Comparison of ENCODE assay signal across 31 mouse cellular contexts in the genomic region with DNA sequence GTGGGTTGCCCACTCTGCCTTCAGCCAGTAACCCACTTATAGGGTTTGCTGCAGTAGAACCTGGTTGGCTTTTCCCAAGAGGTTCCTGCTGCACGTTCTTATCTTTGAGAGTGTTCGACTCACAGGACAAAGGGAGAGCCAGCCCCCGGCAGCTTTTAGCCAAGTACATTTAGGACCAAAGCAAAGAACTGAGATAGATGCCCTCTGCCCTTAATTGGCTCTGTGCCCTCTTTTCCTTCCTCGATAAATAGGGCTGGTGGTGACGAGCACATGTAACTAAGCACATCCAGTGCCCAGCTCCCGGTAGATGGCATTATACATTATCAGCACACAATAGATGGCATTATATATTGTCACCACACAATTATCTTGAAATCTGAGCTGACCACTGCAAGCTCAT.
DNase-seq lines count a peak whose midpoint lies in the region; ATAC-seq lines count a peak whose summit lies in the region.
"Had no signal": no experiment of that assay in that cellular context is flagged by ENCODE, and none has a peak within 500 bp of the region (broad histone marks: within the 10 kb centered on the region; RNA-seq: fewer than 3 reads in every experiment).

No protein-coding gene starts in this region.

- ATAC-seq in heart, embryonic 16.5 days (replicated peaks; ENCODE audit: extremely low read depth, insufficient read depth, low FRiP score) = peak; percentile 78
- ATAC-seq: activated CD4-positive, CD25-positive, alpha-beta regulatory T cell, adult 4 months; forebrain, postnatal 0 days; intestine, postnatal 0 days; liver, embryonic 12.5 days; liver, postnatal 0 days; midbrain, embryonic 16.5 days had no signal

- peaks cover 18% of the 10 kb centered on the region for H3K4me1 ChIP-seq in heart, embryonic 16.5 days (ENCODE audit: control insufficient read depth, insufficient read depth, low read length)
- H3K4me1 ChIP-seq: liver, embryonic 12.5 days had no signal

- H3K36me3 ChIP-seq in heart, embryonic 16.5 days (ENCODE audit: control insufficient read depth, insufficient read depth) = no peaks in the 10 kb centered on the region
- H3K36me3 ChIP-seq: embryonic facial prominence, embryonic 15.5 days; forebrain, embryonic 12.5 days; liver, embryonic 12.5 days; neural tube, embryonic 12.5 days; stomach, embryonic 15.5 days had no signal

- WGBS in heart, embryonic 16.5 days = 17% methylated on average over 6 of the region's 6 CpGs

- H3K4me3 ChIP-seq in heart, embryonic 16.5 days (ENCODE audit: low read length) = no peak overlapping the region
- H3K4me3 ChIP-seq: embryonic facial prominence, embryonic 10.5 days; embryonic facial prominence, embryonic 15.5 days; forebrain, embryonic 12.5 days; liver, embryonic 12.5 days; neural tube, embryonic 12.5 days; stomach, embryonic 15.5 days had no signal

- intact Hi-C loops in heart, postnatal 25 days (cut with DNase I) = no loop called here

- DNase-seq in heart, adult 18-20 months = peak; percentile 46 to 76
- DNase-seq in heart, postnatal 25 days (ENCODE audit: low spot score) = no peak
- peak; percentile 45 for DNase-seq in testis, postnatal 14 days (ENCODE audit: low spot score)
- DNase-seq in testis, postnatal 10 days (ENCODE audit: low spot score) = no peak
- DNase-seq in ovary, postnatal 14 days (ENCODE audit: low spot score) = no peak
- DNase-seq in yolk sac, embryonic 10.5 days (ENCODE audit: low spot score) = no peak
- DNase-seq: adrenal gland, postnatal 10 days; cerebellum, adult 8-10 months; cerebellum, postnatal 25 days; forebrain, postnatal 0 days; gastrocnemius, postnatal 14 days; kidney, postnatal 4 days; layer of hippocampus, postnatal 36 days; left cerebral cortex, postnatal 4 days; liver, postnatal 0 days; lung, postnatal 36 days; right cerebral cortex, postnatal 14 days; thymus, adult 18-20 months; thymus, postnatal 36 days had no signal

- H3K9ac ChIP-seq in heart, embryonic 16.5 days (ENCODE audit: low read length) = no peak overlapping the region
- H3K9ac ChIP-seq: embryonic facial prominence, embryonic 15.5 days; forebrain, embryonic 12.5 days; forebrain, postnatal 0 days; hindbrain, embryonic 14.5 days; liver, embryonic 12.5 days; liver, postnatal 0 days; neural tube, embryonic 12.5 days; stomach, embryonic 15.5 days had no signal

- H3K27me3 ChIP-seq in heart, embryonic 16.5 days (ENCODE audit: control insufficient read depth, insufficient read depth, low read length) = peaks cover 6% of the 10 kb centered on the region
- H3K27me3 ChIP-seq: embryonic facial prominence, embryonic 15.5 days; neural tube, embryonic 12.5 days; stomach, embryonic 15.5 days had no signal

- H3K4me2 ChIP-seq in heart, embryonic 16.5 days (ENCODE audit: low read depth, low read length) = 0 out of 2 replicates have a peak overlapping the region, but pooled peaks have one; percentile 12
- H3K4me2 ChIP-seq: embryonic facial prominence, embryonic 15.5 days; forebrain, embryonic 12.5 days; hindbrain, embryonic 14.5 days; liver, embryonic 12.5 days; midbrain, embryonic 11.5 days; neural tube, embryonic 12.5 days; stomach, embryonic 15.5 days had no signal

- 0 out of 2 replicates have a peak overlapping the region, but pooled peaks have one; percentile 9 for H3K27ac ChIP-seq in heart, embryonic 16.5 days (ENCODE audit: low read length)
- H3K27ac ChIP-seq: embryonic facial prominence, embryonic 10.5 days; embryonic facial prominence, embryonic 15.5 days; forebrain, embryonic 12.5 days; hindbrain, embryonic 14.5 days; liver, embryonic 12.5 days; neural tube, embryonic 12.5 days; stomach, embryonic 15.5 days had no signal

- H3K9me3 ChIP-seq in heart, embryonic 16.5 days (replicated peaks; ENCODE audit: control insufficient read depth, low read length) = no peaks in the 10 kb centered on the region
- H3K9me3 ChIP-seq: embryonic facial prominence, embryonic 10.5 days; embryonic facial prominence, embryonic 15.5 days; forebrain, embryonic 12.5 days; liver, embryonic 12.5 days; neural tube, embryonic 12.5 days; stomach, embryonic 15.5 days had no signal

Comparison
In these comparisons a context has a peak if more than half of its experiments do, and no peak if none do; other contexts are left out.
1. DNase-seq: peak in heart, adult 18-20 months (2 of 2) and testis, postnatal 14 days (single experiment); none in heart, postnatal 25 days (single experiment), testis, postnatal 10 days (single experiment), ovary, postnatal 14 days (single experiment) and yolk sac, embryonic 10.5 days (single experiment).